Mouse (Mus musculus) stomach, postnatal 0 days (tissue): Measurements from ENCODE around the gene Tmem218.

Experiments used
- CTCF ChIP-seq: IDR thresholded peaks from 2 replicates; pipeline ENCODE4 v1.5.1; 2016; ENCODE audit warnings: antibody characterized with exemption, low read depth, mild to moderate bottlenecking, moderate library complexity
- EP300 ChIP-seq: optimal IDR thresholded peaks from 2 replicates; pipeline ENCODE3; 2016; ENCODE audit warnings: antibody characterized with exemption

DNA sequence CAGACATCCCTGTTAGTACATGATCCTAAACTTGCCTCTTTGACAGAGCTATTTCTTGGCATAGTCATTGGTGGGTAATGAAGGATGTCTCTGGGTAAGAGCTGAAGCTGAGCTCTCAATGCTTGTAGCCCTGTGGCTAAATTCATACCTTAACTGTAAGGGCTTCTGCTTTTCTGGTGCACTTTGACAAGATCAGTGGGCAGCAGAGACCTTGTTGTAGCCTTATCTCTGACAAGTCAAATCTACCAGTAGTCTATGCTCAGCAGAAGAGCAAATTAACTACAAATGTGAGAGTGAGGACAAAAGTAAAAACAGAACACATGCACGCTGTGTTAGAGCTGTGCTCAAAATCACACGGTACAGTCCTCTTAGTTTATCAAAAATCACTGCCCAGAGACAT is 58.6 kb downstream of the Tmem218 start:
- TF ChIP-seq EP300 (no peak), CTCF (no peak)
